Mouse (Mus musculus): ENCODE data around the gene Tpm4.

DNA sequence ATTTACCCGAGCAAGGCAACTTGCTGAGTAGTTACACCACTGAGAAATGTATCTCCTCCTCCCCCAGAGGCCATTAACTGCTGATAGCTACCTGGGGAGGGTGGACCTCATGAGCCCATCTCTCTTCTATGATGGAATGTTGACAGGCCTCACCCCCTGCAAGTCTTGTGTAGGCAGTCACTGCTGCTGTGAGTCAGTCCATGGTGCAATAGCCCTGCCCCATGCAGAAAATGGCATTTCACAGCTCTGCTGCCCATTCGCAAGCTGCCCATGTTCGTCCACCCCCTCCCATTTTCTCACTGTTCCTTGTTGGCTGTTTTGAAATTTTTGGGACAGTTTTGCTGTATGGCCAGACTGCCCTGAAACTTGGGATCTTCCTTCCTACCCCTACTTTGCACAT, 10.7 kb downstream of the Tpm4 start:
- TF ChIP-seq CTCF (IDR thresholded peaks at IDR 0.05; ENCODE audit: low read depth, low read length) = no peak
- TF ChIP-seq TAL1 (conservative IDR thresholded peaks at IDR 0.05; ENCODE audit: low read depth, low read length) = no peak
- no peak for TF ChIP-seq GATA2 (IDR thresholded peaks at IDR 0.05; ENCODE audit: borderline replicate concordance, low read depth, low read length)
- no peak for TF ChIP-seq POLR2AphosphoS5 (IDR thresholded peaks at IDR 0.05; ENCODE audit: insufficient replicate concordance, low read depth, low read length)

Measured in G1E (cell line).